Mouse (Mus musculus) cerebellum, adult 2 months (tissue): ENCODE measurements around the gene B230104I21Rik.

Experiments
- CTCF ChIP-seq: fragments of 200-500 bp; IDR thresholded peaks from 2 replicates; pipeline ENCODE4 v1.5.1; 2011; ENCODE audit warnings: low read depth, mild to moderate bottlenecking, control low read depth, low read length, moderate library complexity, borderline replicate concordance; ENCODE audit not compliant: insufficient read depth
- POLR2A ChIP-seq: fragments of 200-500 bp; IDR thresholded peaks from 2 replicates; pipeline ENCODE4 v1.6.1; 2011; ENCODE audit warnings: low read length, control low read depth, borderline replicate concordance; ENCODE audit not compliant: insufficient read depth

DNA sequence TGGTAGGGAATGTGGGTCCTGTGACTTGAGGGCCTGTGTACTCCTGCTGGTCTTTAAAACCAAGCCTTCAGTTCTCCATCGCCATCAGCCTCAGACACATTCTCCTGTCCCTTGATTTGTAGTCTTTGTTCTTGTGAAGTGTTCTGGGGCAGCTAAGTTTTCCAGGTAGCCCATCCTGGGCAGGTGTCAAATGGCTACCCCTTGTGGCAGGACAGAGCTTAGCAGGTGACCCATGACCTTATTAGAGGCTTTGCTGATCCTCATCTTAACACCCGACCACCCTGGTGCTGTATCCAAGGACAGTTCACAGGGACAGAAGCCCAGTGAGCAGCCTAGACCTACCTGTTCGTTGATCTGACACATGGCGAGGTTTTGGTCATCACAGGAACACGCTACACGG lies 30.9 kb downstream of the B230104I21Rik start:
- no peak for TF ChIP-seq CTCF
- TF ChIP-seq POLR2A = no peak
